Mouse (Mus musculus) heart, postnatal 0 days (tissue): ENCODE measurements around the gene Unc13a. TPM values are rescaled to one million over a fixed set of nuclear protein-coding genes. Genes with fewer than 3 reads are reported as not detected.
A peak's percentile ranks its signal among the peaks of the same experiment; 100 is the strongest.
"Not testable (repeated sequence)": the region's sequence is repeated elsewhere in the genome, so short reads cannot be mapped to it uniquely, and the experiment has no call there.

Source experiments
- ATAC-seq: fragments of 200-750 bp; cut with Nextera tagmentation; 2 replicates; pipeline ENCODE4 v1.8.0; 2017; ENCODE audit warnings: low read depth, moderate number of reproducible peaks, moderate library complexity; ENCODE audit not compliant: insufficient read depth
- DNase-seq: peaks from one replicate; pipeline ENCODE4 v3.0.0-alpha.2; 2016; ENCODE audit warnings: low spot score
- H3K27ac ChIP-seq: fragments of 300-500 bp; sonication (generic); 2 replicates; pipeline ENCODE4 v1.5.1; 2014; ENCODE audit warnings: low read depth, mild to moderate bottlenecking
- H3K27me3 ChIP-seq: fragments of 300-500 bp; sonication (generic); 2 replicates; pipeline ENCODE4 v1.6.1; 2014; ENCODE audit warnings: low read length, mixed read lengths; ENCODE audit not compliant: control insufficient read depth, insufficient read depth
- H3K36me3 ChIP-seq: fragments of 300-500 bp; sonication (generic); replicated peaks from 2 replicates; pipeline ENCODE4 v1.6.1; 2014; ENCODE audit warnings: low read length, mixed read lengths; ENCODE audit not compliant: control insufficient read depth, insufficient read depth
- H3K4me1 ChIP-seq: fragments of 300-500 bp; sonication (generic); 2 replicates; pipeline ENCODE4 v1.6.1; 2014; ENCODE audit warnings: antibody characterized with exemption; ENCODE audit not compliant: control insufficient read depth, insufficient read depth
- H3K4me2 ChIP-seq: fragments of 300-500 bp; sonication (generic); 2 replicates; pipeline ENCODE4 v1.6.1; 2014; ENCODE audit warnings: low read depth, mild to moderate bottlenecking, low read length, moderate library complexity
- H3K4me3 ChIP-seq: fragments of 300-500 bp; sonication (generic); 2 replicates; pipeline ENCODE4 v1.5.1; 2014; ENCODE audit warnings: low read depth, low read length
- H3K9ac ChIP-seq: fragments of 300-500 bp; sonication (generic); replicated peaks from 2 replicates; pipeline ENCODE4 v1.6.1; 2014; ENCODE audit warnings: low read depth, low read length, mixed read lengths
- H3K9me3 ChIP-seq: fragments of 300-500 bp; sonication (generic); replicated peaks from 2 replicates; pipeline ENCODE4 v1.6.1; 2016; ENCODE audit warnings: low read length; ENCODE audit not compliant: control insufficient read depth
- CTCF ChIP-seq: IDR thresholded peaks from 2 replicates; pipeline ENCODE4 v1.5.1; 2016; ENCODE audit warnings: antibody characterized with exemption, control low read depth, low read depth
- EP300 ChIP-seq: IDR thresholded peaks from 2 replicates; pipeline ENCODE4 v1.6.1; 2016; ENCODE audit warnings: antibody characterized with exemption, low read depth
- WGBS: fragments of 180-500 bp; shearing (Covaris S2); extraction: QIAGEN DNeasy Blood & Tissue Kit; methylation state at CpG from one replicate; pipeline ENCODE4 v1.1.7; 2014; 5-methylcytosine and 5-hydroxymethylcytosine counted together
- polyA plus RNA-seq: library from polyadenylated mRNA; unstranded; fragments of >200 nt; fragmentation: Nextera tagmentation; extraction: Ambion mirVana; gene quantifications from 2 replicates; pipeline ENCODE4 v1.2.1, GENCODE M21; 2015
- total RNA-seq: library from RNA; depleted of rRNA; stranded (reverse); fragments of >200 nt; gene quantifications from 2 replicates; pipeline ENCODE4 v1.2.3, GENCODE M21; 2014; ENCODE audit warnings: low replicate concordance

The Unc13a gene
- total and polyA plus RNA-seq, 2 experiments from 2014 or later = 0.57 to 0.60 TPM

DNA sequence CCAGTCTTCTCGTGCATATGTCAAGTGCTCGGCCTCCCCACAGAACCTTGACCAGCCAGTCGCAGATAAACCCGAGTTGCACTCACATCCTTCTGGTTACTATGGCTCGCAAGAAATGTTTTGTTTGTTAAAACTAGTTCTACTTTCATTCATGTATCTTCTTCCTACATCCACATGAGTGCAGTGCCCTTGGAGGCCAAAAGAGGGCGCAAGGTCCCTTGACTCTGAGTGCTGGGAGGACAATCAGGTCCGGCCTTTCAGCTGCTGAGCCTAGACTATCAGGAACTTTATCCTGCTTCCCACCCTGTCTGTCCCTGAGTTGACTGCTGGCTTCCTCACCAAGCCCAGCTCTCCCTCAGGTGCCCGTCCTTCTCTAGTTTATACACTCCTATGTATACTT is 36.3 kb upstream of the Unc13a start:
- H3K27ac ChIP-seq = no peak overlapping the region
- no peak for DNase-seq
- WGBS = 37% methylated on average over 8 of the region's 8 CpGs

DNA sequence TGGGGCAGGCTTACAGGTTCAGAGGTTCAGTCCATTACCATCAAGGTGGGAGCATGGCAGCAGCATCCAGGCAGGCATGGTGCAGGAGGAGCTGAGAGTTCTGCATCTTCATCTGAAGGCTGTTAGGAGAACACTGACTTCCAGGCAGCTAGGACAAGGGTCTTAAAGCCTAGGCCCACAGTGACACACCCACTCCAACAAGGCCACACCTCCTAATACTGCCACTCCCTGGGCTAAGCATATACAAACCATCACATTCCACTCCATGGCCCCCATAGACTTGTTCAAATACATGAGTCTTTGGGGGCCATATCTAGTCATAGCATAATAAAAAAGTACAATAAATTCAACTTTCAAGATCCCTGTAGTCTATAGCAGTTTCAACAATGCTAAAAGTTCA is 31.8 kb upstream of the Unc13a start:
- not testable (repeated sequence) for DNase-seq, H3K9ac ChIP-seq, H3K36me3 ChIP-seq, H3K4me2 ChIP-seq, H3K4me3 ChIP-seq, H3K4me1 ChIP-seq, H3K27ac ChIP-seq, H3K9me3 ChIP-seq, ATAC-seq
- H3K27me3 ChIP-seq = peaks cover 61% of the 10 kb centered on the region

More for the DNA sequence above, 36.3 kb upstream of the Unc13a start:
- H3K36me3 ChIP-seq = no peaks in the 10 kb centered on the region
- no peak overlapping the region for H3K9ac ChIP-seq
- TF ChIP-seq EP300 (no peak), CTCF (peak; percentile 58)
- no peaks in the 10 kb centered on the region for H3K9me3 ChIP-seq
- no peak for ATAC-seq
- no peak overlapping the region for H3K4me3 ChIP-seq
- H3K27me3 ChIP-seq = peaks cover 43% of the 10 kb centered on the region; the same call in 1 of the 2 replicates
- H3K4me2 ChIP-seq = no peak overlapping the region
- no peaks in the 10 kb centered on the region for H3K4me1 ChIP-seq

DNA sequence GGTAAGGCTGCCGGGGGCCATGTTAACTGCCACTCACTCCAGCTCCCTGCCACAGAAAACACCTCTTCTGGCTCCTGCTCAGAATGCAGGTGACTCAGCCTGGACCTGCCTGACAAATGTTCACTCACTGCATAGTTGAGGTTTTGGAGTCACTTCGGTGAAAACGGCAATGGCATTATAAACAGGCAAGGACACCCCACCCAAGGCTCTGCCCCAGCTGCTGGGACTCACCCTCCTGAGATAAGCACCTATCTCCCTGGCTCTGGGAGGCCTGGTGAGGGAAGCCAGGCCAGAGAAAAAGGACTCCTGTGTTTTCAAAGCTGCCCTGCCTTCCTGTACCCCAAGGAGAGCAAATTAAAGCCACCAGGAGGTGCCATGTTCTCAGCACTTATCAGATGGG is 31.4 kb upstream of the Unc13a start:
- DNase-seq (no peak), ATAC-seq (no peak)
- no peaks in the 10 kb centered on the region for H3K9me3 ChIP-seq
- H3K27ac ChIP-seq = no peak overlapping the region
- no peak overlapping the region for H3K4me3 ChIP-seq
- no peak for TF ChIP-seq CTCF
- TF ChIP-seq EP300 = no peak
- no peaks in the 10 kb centered on the region for H3K4me1 ChIP-seq
- no peak overlapping the region for H3K4me2 ChIP-seq
- H3K27me3 ChIP-seq = peaks cover 57% of the 10 kb centered on the region
- no peaks in the 10 kb centered on the region for H3K36me3 ChIP-seq
- 71% methylated on average over 3 of the region's 3 CpGs for WGBS
- no peak overlapping the region for H3K9ac ChIP-seq

DNA sequence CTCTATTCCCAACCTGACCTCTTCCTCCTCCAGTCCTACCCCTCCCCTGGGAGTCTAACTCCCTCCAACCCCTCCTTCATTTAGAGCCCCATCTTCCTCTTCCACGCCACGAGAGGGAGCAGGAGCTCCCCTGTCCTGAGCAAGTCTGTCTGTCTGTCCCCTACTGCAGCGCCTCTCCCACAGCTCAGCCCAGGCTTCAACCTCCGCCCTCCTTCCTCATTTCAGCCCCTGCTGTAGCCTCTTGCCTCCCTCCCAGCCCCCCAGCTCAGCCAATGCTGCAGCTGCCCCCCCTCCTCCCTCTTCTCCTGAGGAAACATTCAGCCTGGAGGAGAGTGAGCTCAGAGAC is 30.5 kb upstream of the Unc13a start:
- Histone ChIP-seq H3K4me2 (peak overlapping the region; percentile 67; the same call in 1 of the 2 replicates), H3K4me1 (no peaks in the 10 kb centered on the region), H3K36me3 (no peaks in the 10 kb centered on the region), H3K9ac (no peak overlapping the region), H3K27me3 (peaks cover 48% of the 10 kb centered on the region), H3K9me3 (no peaks in the 10 kb centered on the region), H3K4me3 (0 out of 2 replicates have a peak overlapping the region, but pooled peaks have one; percentile 51), H3K27ac (no peak overlapping the region)
- ATAC-seq (peak; percentile 24; the same call in 1 of the 2 replicates), DNase-seq (no peak)
- 35% methylated on average over 4 of the region's 4 CpGs for WGBS
- no peak for TF ChIP-seq CTCF
- no peak for TF ChIP-seq EP300

DNA sequence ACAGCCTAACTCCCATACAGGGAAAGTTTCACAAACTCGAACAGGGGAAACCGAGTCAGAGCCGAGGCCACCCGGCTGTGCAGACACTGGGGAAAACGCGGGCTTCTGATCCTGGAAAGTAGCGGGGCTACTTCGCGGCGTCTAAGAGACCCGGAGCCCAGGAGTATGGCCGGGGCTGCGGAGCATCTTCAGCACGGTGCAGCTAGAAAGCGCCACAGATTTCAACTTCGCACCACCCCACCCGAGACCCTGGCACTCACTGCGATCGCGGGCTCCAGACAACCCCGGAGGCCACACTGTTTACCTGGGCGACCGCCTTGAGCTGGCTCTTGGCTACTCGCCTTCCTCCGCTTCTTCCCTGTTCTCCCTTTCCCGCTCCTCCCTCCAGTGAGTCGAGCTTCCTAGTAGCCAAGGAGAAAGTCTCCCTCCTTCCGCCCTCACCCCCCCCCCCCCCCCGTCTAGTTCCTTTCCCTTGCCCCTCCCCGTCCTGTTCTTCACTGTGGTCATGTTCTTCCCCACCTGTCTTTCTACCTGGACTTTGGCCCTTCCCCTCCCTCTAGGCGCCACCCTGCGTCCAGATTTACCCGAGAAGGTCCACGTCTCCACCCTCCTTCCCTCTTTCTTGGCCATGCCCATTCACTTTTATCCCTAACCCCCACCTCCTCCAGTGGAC is 30.0 kb upstream of the Unc13a start, which contains the start of gene B3gnt3:
Gene B3gnt3, minus strand, starts transcription at position 376 of the 673 bp plus-strand sequence.
- ATAC-seq (peak; percentile 21; the same call in 1 of the 2 replicates), DNase-seq (no peak)
- H3K27me3 ChIP-seq = peaks cover 47% of the 10 kb centered on the region
- TF ChIP-seq EP300 (no peak), CTCF (no peak)
- H3K4me2 ChIP-seq = peak within 1 kb of the TSS; percentile 67
- no peaks in the 10 kb centered on the region for H3K36me3 ChIP-seq
- H3K27ac ChIP-seq = peak within 1 kb of the TSS; percentile 40; the same call in 1 of the 2 replicates
- no peaks in the 10 kb centered on the region for H3K4me1 ChIP-seq
- 15% methylated on average over 33 of the region's 34 CpGs for WGBS
- peak within 1 kb of the TSS; percentile 51 for H3K4me3 ChIP-seq
- peak within 1 kb of the TSS; percentile 37; the same call in 1 of the 2 replicates for H3K9ac ChIP-seq
- H3K9me3 ChIP-seq = no peaks in the 10 kb centered on the region
